Mouse (Mus musculus) bone marrow, adult 2 months (tissue): Measurements from ENCODE around the gene Cdh12.

Source experiments
- CTCF ChIP-seq: fragments of 200-500 bp; IDR thresholded peaks from 2 replicates; pipeline ENCODE4 v1.5.1; 2011; ENCODE audit warnings: low read length, control low read depth; ENCODE audit not compliant: control insufficient read depth, insufficient read depth
- POLR2A ChIP-seq: fragments of 200-500 bp; IDR thresholded peaks from 2 replicates; pipeline ENCODE4 v1.6.1; 2011; ENCODE audit warnings: low read depth, mild to moderate bottlenecking, control low read depth, low read length, borderline replicate concordance; ENCODE audit not compliant: control insufficient read depth

GRCm38 (mm10) chr15:21315457-21315856 is 866.4 kb downstream of the Cdh12 start:
- TF ChIP-seq CTCF (no peak), POLR2A (no peak)
